Mouse (Mus musculus) heart, postnatal 25 days (tissue): ENCODE measurements around the gene Diaph3. TPM values are rescaled to one million over a fixed set of nuclear protein-coding genes. Genes with fewer than 3 reads are reported as not detected.
"Not testable (repeated sequence)": the region's sequence is repeated elsewhere in the genome, so short reads cannot be mapped to it uniquely, and the experiment has no call there.

Experiments used
- DNase-seq: peaks from one replicate; pipeline ENCODE4 v3.0.0; 2022; ENCODE audit warnings: low spot score
- intact Hi-C: fragments of 180-260 bp; cut with DNase I; formaldehyde crosslinking; loops from one replicate; pipeline ENCODE4 v1.15.1; 2025
- total RNA-seq, 2 experiments: library from RNA; stranded (reverse); gene quantifications; 2 replicates each; pipeline ENCODE4 v1.2.3; 2021

Diaph3 gene
- total RNA-seq, 2 experiments from 2014 or later = 1.4 to 1.6 TPM

GRCm38 (mm10) chr14:87088456-87088855, 52.6 kb downstream of the Diaph3 start:
- no peak for DNase-seq
- intact Hi-C loops = no loop called here

DNA sequence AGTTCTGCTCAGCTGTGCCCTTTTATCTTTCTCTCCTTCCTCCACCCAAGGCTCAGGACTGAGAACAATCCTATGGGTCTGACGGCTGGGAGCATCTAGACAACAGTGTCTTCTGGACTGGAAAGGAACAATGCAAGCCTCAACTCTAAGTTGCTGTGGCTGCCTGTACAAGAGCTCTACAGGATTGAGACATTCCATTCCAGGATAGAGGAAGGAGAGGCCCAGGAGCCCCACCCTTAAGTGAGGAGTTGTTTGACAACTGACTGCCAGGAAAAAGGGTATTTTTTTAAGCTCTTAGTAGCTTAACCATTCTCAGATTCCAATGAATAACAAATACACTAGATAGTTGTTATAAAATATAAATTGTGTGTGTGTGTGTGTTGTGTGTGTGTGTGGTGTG, 53.0 kb downstream of the Diaph3 start:
- intact Hi-C loops = no loop called here
- DNase-seq = no peak

GRCm38 (mm10) chr14:87084906-87085305, 56.1 kb downstream of the Diaph3 start:
- DNase-seq, intact Hi-C loops: not testable (repeated sequence)

DNA sequence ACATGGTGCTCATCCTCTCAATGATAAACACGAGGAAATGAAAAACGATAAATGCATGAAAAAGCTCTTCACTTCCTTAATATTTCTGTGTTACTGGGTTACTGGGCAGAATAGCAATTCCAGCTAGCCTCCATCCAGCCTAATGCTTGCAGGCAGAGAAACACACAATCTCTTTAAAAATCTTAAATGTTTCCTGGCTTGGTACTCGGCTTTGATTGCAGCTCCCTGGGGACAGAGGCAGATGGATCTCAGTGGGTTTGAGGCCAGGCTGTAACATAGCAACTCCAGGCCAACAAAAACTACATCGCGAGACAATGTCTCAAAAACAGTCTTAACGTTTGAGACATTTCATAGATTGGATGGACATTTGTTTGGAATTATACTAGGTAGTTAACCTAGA, 57.1 kb downstream of the Diaph3 start:
- DNase-seq = no peak
- intact Hi-C loops = no loop called here

DNA sequence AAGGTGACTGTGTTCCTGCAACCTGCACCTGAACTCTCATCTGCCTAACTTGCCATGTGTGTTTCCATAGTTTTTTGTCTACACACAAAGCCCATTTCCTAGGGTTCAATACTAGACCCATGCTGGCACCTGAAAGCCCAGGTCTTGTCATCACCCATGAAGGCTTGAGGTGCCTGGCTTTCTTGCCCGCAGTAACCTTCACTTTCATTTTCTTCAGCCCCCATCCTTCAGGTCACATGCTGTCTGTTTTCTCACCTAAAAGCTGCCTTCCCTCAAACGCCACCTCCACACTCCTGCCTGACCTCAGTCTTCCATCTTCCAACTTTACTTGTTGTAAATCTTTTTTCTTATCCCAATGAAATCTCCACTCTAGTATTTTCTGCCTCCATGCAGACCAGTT, 61.3 kb downstream of the Diaph3 start:
- intact Hi-C loops = no loop called here
- DNase-seq = no peak

DNA sequence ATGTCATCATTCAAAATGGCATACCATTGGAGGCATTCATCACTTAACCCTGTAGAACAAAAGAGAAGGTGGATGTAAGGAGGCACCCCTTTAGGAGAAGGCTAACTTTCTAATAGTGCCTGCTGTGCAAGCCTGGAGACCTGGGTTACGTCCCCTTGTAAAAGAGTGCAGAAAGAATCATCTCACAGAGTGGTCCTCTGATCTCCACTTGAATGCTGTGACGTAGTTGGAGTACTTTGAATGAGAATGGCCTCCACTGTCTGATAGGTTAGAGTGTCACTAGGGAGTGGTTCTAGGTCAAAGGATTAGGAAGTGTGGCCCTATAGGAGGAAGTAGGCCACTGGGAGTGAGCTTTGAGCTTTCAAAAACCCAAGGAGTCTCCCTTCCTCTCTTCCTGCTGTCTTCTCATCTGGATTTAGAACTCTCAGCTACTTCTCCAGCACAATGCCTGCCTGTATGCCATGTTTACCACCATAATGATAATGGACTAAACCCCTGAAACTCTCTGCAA, 66.0 kb downstream of the Diaph3 start:
- no peak for DNase-seq
- intact Hi-C loops = no loop called here

GRCm38 (mm10) chr14:87064281-87064680, 76.8 kb downstream of the Diaph3 start:
- DNase-seq = no peak
- intact Hi-C loops = loop anchor here (5.0 kb wide), 1 partner anchor 952 kb away; no protein-coding TSS in a partner anchor

DNA sequence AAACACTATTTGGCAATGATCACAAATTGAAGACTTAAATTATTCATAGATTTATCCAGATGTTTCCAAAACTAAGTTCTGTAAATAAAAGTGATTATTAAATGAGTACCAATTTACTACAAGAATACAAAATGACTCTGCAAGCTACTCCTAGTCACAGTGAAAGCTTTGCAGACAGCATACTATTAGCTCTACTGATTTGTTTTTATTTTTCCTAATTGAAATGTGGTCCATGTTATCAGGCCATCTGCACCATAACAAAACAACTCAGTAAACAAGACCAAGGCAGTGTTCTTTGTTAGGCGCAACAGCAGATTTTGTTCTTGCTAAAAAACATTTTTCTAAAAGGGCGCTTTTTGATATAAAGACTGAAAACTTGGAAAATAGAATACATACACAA, 84.9 kb downstream of the Diaph3 start:
- intact Hi-C loops = no loop called here
- DNase-seq = no peak

- intact Hi-C loops = no loop called here
These were observed 89.8 kb downstream of the Diaph3 start for GRCm38 (mm10) chr14:87051187-87051586.

DNA sequence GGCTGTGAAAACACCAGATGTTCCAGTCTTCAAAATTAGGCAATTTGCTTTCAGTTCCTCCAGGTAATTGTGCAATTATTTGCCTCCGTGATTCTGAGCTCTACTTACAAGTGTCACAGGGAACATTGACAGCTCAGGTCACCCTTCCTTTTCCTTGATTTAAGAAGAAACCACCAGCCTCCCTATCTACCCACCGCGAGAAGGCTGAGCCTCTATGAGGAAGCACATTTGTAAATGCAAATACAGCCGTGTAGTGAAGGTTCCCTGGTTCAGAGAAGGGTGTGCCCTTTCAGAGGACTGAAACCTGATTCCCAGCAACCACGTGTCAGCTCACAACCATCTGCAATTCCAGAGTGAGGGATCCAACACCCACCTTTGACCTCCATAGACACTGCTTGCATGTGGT, 96.6 kb downstream of the Diaph3 start:
- intact Hi-C loops = no loop called here
- no peak for DNase-seq

More at GRCm38 (mm10) chr14:87051187-87051586, 89.8 kb downstream of the Diaph3 start:
- DNase-seq = no peak

DNA sequence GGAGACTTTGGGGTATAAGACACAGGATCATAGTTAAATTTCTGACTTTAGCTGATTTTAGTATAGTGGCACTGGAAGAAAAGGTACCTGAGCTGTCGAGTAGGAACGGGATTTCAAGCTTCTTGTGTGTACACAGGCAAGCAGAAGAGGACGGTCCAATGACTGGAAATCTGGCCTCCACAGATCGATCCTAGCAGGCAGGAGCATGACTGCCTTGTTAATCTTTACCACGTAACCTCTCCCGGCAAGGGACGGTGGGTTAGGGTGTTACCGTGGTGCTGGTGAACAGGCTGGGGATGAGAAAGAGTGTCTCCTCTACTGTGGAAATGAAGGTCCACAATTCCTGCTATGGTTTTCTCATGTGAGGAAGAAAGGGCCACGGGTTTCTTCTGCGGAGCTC, 120.8 kb downstream of the Diaph3 start:
- no peak for DNase-seq
- intact Hi-C loops = no loop called here

DNA sequence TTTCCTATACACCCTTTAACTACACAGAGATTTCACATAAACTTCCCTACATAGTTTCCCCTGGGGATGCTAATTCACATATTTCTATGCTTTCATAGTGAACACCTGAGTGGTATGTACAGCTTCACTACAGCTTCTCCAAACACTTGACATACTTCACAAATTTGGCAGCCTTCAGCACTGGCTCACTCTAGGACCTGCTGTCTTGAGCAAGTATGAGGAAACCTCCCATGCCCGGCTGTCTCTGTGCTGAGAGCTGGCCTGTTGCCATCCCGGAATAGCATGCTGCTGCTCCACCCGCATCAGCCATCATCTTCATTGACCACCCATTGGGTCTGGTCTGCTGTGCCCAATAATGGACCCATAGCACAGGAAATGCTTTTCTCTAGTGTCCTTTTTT, 121.3 kb downstream of the Diaph3 start:
- DNase-seq = no peak
- intact Hi-C loops = no loop called here

- intact Hi-C loops = no loop called here
- DNase-seq = no peak
These were observed 143.7 kb downstream of the Diaph3 start for GRCm38 (mm10) chr14:86997318-86997717.

DNA sequence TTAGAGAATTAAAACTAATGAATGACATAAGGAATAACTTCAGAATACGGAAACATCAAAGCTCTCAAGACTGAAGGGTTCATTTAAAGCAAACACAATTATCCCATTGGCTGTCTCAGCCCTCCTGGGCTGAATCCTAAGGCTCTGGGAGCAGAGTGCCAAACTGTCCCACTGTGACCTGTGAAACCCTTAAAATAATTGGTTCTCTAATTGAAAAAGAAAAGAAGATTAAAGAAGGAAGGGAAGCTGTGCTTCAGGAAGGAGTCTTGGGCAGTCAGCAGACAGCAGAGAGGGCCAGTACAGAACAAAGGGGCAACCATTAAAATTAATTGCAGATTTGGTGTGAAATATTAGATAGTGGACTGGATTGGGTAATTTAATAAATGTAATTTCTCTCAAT, 189.9 kb downstream of the Diaph3 start:
- DNase-seq = no peak
- intact Hi-C loops = no loop called here

GRCm38 (mm10) chr14:86937953-86938352, 203.1 kb downstream of the Diaph3 start:
- intact Hi-C loops = no loop called here

GRCm38 (mm10) chr14:86936424-86936823, 204.6 kb downstream of the Diaph3 start:
- intact Hi-C loops = no loop called here
- DNase-seq = no peak

More at GRCm38 (mm10) chr14:86937953-86938352, 203.1 kb downstream of the Diaph3 start:
- no peak for DNase-seq

DNA sequence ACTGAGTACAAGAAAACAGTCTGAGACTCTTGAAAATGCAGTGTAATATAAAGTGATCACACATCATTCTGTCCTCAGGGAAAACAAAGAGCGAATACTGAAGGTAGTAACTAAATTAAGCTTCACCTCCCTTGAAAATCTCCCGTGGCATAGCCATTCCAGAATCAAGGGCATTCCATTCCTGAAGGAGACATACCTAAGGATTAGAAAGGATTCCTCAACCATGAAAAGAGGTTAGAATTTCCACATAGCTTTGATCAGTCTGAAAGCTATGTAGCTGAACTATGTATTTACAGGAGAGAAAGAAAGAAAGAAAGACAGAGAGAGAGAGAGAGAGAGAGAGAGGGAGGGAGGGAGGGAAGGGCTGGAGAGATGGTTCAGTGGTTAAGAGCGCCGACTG, 210.3 kb downstream of the Diaph3 start:
- intact Hi-C loops = no loop called here
- no peak for DNase-seq

DNA sequence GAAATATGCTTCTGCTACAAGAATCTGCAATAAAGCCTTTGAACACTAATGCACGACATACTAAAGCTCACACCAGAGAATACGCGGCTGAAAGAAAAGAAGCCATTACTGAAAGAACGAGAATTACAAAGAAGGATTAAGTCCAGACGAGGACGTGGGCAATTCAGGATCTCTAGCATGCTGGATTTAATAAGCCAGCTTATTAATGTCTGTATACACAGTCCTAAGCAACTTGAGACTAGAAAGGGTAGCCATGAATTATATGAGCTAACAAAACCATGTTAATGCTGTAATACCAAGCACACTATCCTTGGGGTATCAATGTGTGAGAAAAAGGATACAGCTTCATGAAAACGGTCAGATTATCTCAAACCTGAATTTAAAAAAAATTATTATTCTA, 214.2 kb downstream of the Diaph3 start:
- intact Hi-C loops = loop anchor here (10.0 kb wide), 1 partner anchor 58 kb away; no protein-coding TSS in a partner anchor
- no peak for DNase-seq

- intact Hi-C loops = no loop called here
- no peak for DNase-seq
These were observed 242.1 kb downstream of the Diaph3 start for GRCm38 (mm10) chr14:86898898-86899297.

DNA sequence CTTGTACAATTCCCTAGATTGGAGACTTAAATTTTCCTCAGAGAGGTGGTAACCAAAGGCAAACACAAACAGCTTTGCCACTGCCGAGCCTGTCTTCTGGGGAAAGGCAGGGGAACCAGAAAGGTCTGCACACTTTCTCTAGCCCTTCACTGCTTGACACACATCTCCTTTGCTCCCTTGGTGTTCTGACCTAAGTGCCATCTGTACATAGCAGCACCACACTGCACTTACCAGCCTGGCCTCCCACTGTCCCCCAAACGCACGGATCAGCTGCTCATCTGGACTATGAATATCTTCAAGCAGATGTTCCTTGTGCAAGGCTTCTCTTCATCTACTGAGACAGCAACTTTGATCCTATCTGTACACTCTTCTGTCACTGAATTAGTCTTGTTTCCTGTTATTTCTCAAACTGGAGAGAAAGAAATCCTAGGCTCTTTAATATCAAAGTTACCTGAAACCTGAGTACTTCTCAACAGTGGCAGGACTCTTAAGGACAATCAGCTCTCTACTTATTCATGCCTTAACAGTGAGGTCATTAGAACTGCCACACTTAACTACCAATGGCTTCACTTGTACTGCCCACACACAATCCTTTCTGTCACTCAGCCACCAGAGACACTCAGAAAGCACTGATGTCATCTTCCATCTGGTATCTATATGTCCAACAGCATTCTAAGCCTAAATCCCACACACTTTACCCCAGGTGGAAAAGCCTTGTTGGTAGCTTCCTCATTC, 251.8 kb downstream of the Diaph3 start:
- intact Hi-C loops = no loop called here
- no peak for DNase-seq

DNA sequence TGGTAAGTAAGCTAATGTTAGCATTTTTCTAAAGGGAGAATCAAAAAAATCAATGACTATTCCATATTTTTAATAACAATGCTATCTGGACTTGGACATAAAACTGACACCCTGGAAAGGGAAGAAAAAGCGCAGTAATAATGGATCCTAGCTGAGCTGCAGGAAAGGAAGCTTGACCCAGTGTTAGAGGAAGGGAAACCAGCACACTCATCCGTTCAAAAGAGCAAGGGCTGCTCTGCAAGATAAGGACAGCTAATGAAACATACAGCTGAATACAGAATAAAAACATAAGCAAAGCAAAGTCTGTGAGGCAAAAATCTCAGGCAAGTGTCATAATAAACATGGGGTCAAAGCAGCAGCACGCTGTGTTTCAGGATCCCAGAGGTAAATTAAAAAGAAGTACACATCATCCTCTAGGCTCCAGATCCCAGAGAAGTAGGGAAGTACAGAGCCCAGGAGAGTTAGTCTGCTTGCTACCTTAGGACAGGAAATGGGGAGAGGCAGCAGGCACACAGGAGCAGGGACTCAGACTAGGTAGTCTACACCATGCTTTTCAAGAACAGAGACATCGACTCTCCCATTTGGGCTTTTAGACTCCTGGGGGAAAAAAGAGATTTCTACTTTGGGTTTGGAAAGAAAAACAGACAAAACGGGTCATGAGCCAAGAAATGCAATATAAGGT, 255.5 kb downstream of the Diaph3 start:
- no peak for DNase-seq
- intact Hi-C loops = no loop called here
